Mouse (Mus musculus) megakaryocyte, embryonic 14.5 days (primary cell): ENCODE measurements around the gene Parm1. TPM values are rescaled to one million over a fixed set of nuclear protein-coding genes. Genes with fewer than 3 reads are reported as not detected.
A peak's percentile ranks its signal among the peaks of the same experiment; 100 is the strongest.

Experiments used
- H3K27me3 ChIP-seq: replicated peaks from 2 replicates; pipeline ENCODE3; 2012; ENCODE audit warnings: inconsistent platforms
- H3K36me3 ChIP-seq: replicated peaks from 2 replicates; pipeline ENCODE3; 2012; ENCODE audit warnings: low read length, inconsistent platforms, mixed read lengths
- H3K4me1 ChIP-seq: 2 replicates; pipeline ENCODE4 v1.6.1; 2012; ENCODE audit warnings: inconsistent platforms
- H3K4me3 ChIP-seq: replicated peaks from 2 replicates; pipeline ENCODE3; 2012; ENCODE audit warnings: moderate library complexity, mild to moderate bottlenecking, inconsistent platforms
- H3K9me3 ChIP-seq: 2 replicates; pipeline ENCODE4 v1.6.1; 2012; ENCODE audit warnings: inconsistent platforms
- FLI1 ChIP-seq: IDR thresholded peaks from 2 replicates; pipeline ENCODE4 v1.6.1; 2012; ENCODE audit warnings: low read length, inconsistent platforms, mixed read lengths
- GATA1 ChIP-seq: IDR thresholded peaks from 3 replicates; pipeline ENCODE4 v1.6.1; 2012; ENCODE audit warnings: mixed read lengths, low read length, inconsistent platforms, borderline replicate concordance
- polyA plus RNA-seq: library from polyadenylated mRNA; stranded (reverse); fragments of >175 nt; gene quantifications from 2 replicates; pipeline ENCODE4 v1.2.3, GENCODE M21; 2012; ENCODE audit warnings: low replicate concordance; ENCODE audit not compliant: insufficient read depth

Parm1 gene
- polyA plus RNA-seq: 3.1 and 3.4 TPM in 2 replicates

DNA sequence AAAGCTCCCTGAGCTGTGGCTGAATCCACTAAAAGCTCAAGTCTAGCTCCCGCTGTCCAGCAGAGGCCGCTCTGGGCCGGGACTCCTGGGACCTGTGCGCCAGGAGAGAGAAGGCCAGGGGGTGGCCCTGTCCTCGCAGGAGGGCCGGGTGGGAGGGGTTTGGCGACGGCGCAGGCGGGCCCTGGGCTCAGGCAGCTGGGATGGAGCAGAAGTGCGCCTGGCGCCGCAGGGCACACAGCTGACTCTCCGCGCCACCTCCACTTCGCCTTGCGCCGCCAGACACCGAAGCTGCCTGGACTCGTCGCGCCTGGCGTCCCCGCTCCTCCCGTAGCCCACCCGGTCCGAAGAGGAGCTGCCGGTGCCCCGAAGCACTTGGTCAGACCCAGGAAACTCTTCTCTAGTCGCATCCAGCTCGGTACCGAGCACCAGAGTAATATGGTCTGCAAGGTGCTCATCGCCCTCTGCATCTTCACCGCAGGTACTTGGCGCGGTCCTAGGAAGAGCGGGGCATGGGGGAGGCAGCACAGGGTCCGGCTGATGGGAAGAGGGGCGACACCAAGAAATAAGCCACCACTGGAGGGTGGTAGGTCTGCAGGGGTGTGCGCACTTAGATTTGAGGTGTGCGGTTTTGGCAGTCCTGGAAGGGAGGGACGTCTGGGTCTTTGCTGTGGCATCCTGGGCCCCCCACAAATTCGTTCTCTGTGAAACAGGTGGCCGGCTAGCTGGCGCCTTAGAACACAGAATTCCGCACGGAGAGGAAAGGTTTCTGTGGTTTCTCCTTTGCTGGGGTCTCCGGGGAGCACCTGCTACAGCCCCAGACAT is at the start of gene Parm1:
TSS of gene Parm1 (plus strand) at position 136 of the 822 bp plus-strand sequence.
- Histone ChIP-seq H3K4me1 (peaks cover 36% of the 10 kb centered on the region), H3K4me3 (peak within 1 kb of the TSS; percentile 96), H3K9me3 (no peaks in the 10 kb centered on the region), H3K27me3 (peaks cover 13% of the 10 kb centered on the region), H3K36me3 (no peaks in the 10 kb centered on the region)
- no peak for TF ChIP-seq FLI1
- TF ChIP-seq GATA1: no peak

DNA sequence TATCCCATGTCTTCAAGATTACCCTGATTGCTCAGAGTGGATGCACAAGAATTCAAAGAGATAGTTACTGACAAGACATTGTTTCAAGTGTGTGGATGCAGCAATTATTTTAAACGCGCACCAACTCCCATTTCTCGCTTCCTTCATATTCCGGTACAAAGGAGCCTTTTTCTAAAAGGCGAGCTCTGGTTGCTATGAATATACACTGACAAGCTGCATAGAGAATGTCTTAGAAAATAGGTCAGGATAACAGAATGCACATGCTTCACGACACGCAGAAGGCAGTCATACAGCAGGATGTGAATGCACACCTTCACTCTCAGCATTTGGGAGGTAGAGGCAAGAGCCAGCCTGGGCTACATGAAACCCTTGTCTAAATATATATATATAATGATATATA is 42.2 kb upstream of the Parm1 start:
- H3K27me3 ChIP-seq: peaks cover 1% of the 10 kb centered on the region
- no peaks in the 10 kb centered on the region for H3K9me3 ChIP-seq
- H3K4me1 ChIP-seq: 0 out of 2 replicates have a peak, but pooled peaks cover under 1% of the 10 kb centered on the region
- H3K4me3 ChIP-seq: no peak overlapping the region
- no peaks in the 10 kb centered on the region for H3K36me3 ChIP-seq
- TF ChIP-seq FLI1: no peak
- TF ChIP-seq GATA1: no peak

DNA sequence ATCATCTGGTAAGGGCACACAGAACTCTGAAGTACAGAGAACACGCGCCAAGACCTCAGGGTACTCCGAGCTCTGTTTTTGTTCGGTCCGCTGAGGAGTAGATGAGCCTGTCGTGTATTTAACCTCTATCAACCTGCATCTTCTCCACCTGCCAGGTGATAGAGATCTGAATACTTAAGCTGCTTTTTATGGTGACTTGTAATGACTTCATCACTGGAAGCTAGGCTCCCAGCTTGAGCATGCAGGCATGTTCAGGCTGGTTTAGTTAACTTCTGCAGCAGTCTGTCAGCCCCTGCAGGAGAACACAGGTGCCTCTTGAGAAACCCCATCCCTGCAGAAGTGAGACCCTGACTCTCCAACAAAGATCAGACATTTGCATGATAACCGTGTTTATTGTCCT is 40.6 kb upstream of the Parm1 start:
- H3K9me3 ChIP-seq: no peaks in the 10 kb centered on the region
- no peak overlapping the region for H3K4me3 ChIP-seq
- no peak for TF ChIP-seq FLI1
- TF ChIP-seq GATA1: no peak
- peaks cover 1% of the 10 kb centered on the region for H3K27me3 ChIP-seq
- no peaks in the 10 kb centered on the region for H3K36me3 ChIP-seq
- H3K4me1 ChIP-seq: 0 out of 2 replicates have a peak, but pooled peaks cover 3% of the 10 kb centered on the region

DNA sequence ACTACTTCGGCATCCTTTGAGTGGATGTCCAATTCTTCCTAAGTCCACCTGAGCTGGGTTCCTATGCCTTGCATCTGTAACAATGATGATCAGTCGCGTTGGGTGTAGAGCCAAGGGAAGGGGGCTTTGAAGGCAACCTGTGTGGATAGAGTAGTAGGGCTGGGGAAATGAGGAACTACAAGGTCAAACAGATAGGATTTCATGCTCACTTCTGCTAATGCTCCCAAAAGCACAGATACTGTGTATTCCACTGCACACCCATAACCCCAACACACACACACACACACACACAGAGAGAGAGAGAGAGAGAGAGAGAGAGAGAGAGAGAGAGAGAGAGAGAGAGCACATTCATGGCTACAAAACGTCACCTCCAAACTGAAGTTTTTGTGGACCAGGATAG is 38.7 kb upstream of the Parm1 start:
- Histone ChIP-seq H3K27me3 (peaks cover 1% of the 10 kb centered on the region), H3K9me3 (0 out of 2 replicates have a peak, but pooled peaks cover 5% of the 10 kb centered on the region), H3K36me3 (no peaks in the 10 kb centered on the region), H3K4me3 (no peak overlapping the region), H3K4me1 (0 out of 2 replicates have a peak, but pooled peaks cover 3% of the 10 kb centered on the region)
- TF ChIP-seq GATA1 (no peak), FLI1 (no peak)

DNA sequence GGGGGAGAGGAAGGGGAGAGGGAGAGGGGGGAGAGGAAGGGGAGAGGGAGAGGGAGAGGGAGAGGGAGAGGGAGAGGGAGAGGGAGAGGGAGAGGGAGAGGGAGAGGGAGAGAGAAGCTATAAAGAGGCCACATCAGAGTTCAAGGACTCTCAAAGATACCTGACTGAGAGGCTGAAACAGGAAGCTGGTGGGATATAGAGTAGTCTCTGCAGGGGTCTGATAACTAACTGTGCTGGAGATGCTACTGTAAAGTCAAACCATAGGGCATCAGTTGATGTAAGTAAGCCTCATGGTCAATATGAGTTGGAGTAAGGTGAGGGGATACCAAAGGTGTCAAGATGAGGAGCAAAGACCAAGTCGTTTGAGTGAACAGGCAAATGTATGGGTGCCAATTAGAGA is 37.3 kb upstream of the Parm1 start:
- TF ChIP-seq GATA1: no peak
- TF ChIP-seq FLI1: no peak
- H3K9me3 ChIP-seq: 0 out of 2 replicates have a peak, but pooled peaks cover 5% of the 10 kb centered on the region
- H3K27me3 ChIP-seq: peaks cover 1% of the 10 kb centered on the region
- H3K36me3 ChIP-seq: no peaks in the 10 kb centered on the region
- no peak overlapping the region for H3K4me3 ChIP-seq
- 0 out of 2 replicates have a peak, but pooled peaks cover 3% of the 10 kb centered on the region for H3K4me1 ChIP-seq

DNA sequence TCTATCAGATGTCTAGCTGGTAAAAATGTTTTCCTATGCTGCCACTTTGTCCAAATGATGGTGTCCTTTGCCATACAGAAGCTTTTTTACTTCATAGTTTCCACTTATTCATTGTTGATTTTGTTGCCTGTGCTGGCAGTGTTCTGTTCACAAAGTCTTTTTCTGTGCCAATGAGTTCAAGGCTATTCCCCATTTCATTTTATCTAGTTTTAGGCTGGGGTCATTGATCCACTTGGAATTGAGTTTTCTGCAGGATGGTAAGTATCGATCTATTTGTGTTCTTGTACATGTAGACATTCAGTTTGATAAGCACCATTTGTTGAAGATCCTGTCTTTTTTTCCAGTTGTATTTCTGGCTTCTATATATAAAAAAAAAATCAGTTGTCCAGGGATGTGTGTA is 33.1 kb upstream of the Parm1 start:
- TF ChIP-seq GATA1: no peak
- no peak for TF ChIP-seq FLI1
- H3K27me3 ChIP-seq: peaks cover 2% of the 10 kb centered on the region
- no peak overlapping the region for H3K4me3 ChIP-seq
- 0 out of 2 replicates have a peak, but pooled peaks cover 3% of the 10 kb centered on the region for H3K4me1 ChIP-seq
- H3K9me3 ChIP-seq: 0 out of 2 replicates have a peak, but pooled peaks cover 5% of the 10 kb centered on the region
- H3K36me3 ChIP-seq: no peaks in the 10 kb centered on the region

DNA sequence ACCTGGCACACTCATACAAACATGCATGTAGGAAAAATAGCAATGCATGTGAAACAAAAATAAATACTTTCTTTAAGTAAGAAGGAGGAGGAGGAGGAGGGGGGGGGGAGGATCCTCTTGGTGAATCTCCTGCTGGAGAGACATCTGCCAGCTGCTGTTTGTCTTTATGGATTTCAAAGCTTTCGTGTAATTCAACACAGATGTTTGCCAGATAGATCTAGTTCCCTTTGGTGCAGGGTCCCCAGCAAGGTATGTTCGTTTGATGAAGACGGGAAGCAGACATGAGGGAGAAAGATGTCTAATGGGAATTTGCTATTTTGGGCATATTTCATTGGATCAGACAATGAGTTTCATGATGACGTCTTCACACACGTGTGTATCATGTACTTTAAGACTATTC is 23.0 kb upstream of the Parm1 start:
- Histone ChIP-seq H3K9me3 (peaks cover 7% of the 10 kb centered on the region; the same call in 1 of the 2 replicates), H3K27me3 (peaks cover 2% of the 10 kb centered on the region), H3K4me1 (peaks cover 12% of the 10 kb centered on the region), H3K36me3 (no peaks in the 10 kb centered on the region), H3K4me3 (no peak overlapping the region)
- TF ChIP-seq FLI1: no peak
- no peak for TF ChIP-seq GATA1

DNA sequence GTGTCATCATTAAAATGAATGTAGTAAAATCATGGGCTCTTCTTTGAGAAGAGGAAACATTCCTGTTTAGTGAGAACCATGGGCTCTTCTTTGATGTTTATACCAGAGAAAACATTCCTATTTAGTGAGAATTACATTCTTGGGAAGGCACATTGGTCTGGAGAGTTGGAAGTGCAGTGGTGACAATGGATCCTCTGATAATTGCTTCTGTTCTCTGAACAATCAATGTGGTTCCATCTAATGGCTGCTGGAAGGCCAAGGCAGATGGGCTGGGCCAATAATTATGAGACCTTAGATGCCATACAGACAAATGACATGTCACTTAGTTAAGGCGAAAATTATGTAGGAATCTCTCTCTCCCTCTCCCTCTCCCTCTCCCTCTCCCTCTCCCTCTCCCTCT is 16.1 kb upstream of the Parm1 start:
- TF ChIP-seq FLI1 (no peak), GATA1 (no peak)
- Histone ChIP-seq H3K9me3 (peaks cover 10% of the 10 kb centered on the region), H3K4me3 (no peak overlapping the region), H3K4me1 (no peaks in the 10 kb centered on the region), H3K36me3 (no peaks in the 10 kb centered on the region), H3K27me3 (no peaks in the 10 kb centered on the region)

DNA sequence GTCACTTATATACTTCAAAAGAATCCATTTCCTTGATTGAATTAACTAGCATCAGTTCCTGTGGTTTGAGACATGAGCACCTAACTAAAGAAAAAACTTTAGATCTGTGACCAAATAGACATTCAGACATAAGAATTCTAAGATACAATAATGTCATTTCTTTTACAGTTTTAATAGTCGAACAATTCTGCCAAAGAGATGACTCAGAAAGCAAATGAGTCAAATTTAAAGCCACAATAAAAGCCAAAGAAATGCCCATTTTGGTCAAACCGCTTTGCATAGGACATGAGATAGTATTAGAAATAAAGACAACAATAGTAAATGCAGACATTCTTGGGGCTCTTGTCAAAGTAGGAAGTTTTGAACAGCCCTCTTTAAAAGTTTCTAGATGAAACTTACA is 15.0 kb upstream of the Parm1 start:
- Histone ChIP-seq H3K36me3 (no peaks in the 10 kb centered on the region), H3K27me3 (no peaks in the 10 kb centered on the region), H3K9me3 (peaks cover 14% of the 10 kb centered on the region), H3K4me3 (no peak overlapping the region), H3K4me1 (no peaks in the 10 kb centered on the region)
- TF ChIP-seq FLI1 (no peak), GATA1 (no peak)

DNA sequence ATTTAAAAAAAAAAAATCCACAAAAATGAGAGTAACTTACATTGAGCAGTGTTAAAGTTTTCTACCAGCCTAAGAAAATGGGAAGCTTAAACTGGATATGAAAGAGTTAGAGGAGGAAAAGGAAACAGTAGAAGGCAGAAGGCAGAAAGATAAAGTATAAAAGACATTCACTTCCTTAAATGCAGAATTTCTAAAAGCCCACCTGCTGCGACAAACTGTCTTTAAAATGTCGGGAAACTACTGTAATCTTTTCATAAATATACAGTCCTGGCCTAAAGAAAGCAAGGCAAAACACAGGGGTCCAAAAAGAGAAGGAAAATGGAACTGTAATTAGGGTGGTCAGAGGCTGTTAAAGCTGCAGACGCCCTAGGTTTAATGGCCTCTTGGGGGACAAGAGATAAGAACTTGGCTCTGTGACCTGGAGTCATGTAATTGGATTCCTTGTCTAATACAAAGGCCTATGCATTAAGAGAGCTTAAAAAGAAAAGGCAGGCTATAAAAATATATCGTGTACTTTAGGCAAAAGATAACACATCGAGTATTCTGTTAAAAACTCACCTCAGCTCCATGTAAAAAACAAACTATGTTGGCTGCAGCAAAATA is 13.0 kb upstream of the Parm1 start:
- no peak overlapping the region for H3K4me3 ChIP-seq
- H3K9me3 ChIP-seq: peaks cover 7% of the 10 kb centered on the region
- H3K36me3 ChIP-seq: no peaks in the 10 kb centered on the region
- H3K27me3 ChIP-seq: no peaks in the 10 kb centered on the region
- no peak for TF ChIP-seq FLI1
- no peak for TF ChIP-seq GATA1
- no peaks in the 10 kb centered on the region for H3K4me1 ChIP-seq
